Mouse (Mus musculus) erythroblast, embryonic 14.5 days (primary cell): ENCODE data around the gene Bhlha9.

Source experiments
- GATA1 ChIP-seq: IDR thresholded peaks from 2 replicates; pipeline ENCODE4 v1.6.1; 2012; ENCODE audit warnings: low read length, inconsistent platforms, mixed read lengths
- TAL1 ChIP-seq: IDR thresholded peaks from 3 replicates; pipeline ENCODE4 v1.6.1; 2012; ENCODE audit warnings: low read length, inconsistent platforms, mixed read lengths

GRCm38 (mm10) chr11:76644257-76644656 lies 28.0 kb upstream of the Bhlha9 start:
- no peak for TF ChIP-seq GATA1
- TF ChIP-seq TAL1: no peak
